Mouse (Mus musculus): ENCODE data around the gene Qk. TPM values are rescaled to one million over a fixed set of nuclear protein-coding genes. Genes with fewer than 3 reads are reported as not detected.

Gene Qk
- polyA plus RNA-seq, 1 experiment = 326 TPM

DNA sequence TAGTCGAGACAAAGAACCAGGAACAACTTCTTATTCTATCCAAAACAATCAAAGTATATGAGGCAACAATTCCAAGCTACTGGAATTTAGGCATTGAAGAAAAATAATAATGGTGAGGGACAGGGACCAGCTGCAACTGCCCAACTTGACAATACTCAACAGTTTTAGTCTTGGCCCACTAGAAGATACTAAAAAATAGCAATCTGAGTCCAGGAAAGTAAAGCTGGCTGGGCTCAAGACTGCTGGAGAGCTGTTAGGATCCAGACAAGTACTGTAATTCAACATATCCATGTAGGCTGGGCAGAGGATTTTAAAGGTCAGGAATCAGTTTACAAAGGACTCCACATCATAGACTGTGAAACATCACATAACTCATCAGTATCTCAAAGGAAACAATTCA lies 79.6 kb downstream of the Qk start:
- no peak overlapping the region for H3K27ac ChIP-seq (replicated peaks; ENCODE audit: low read depth, low read length)
- H3K4me3 ChIP-seq (ENCODE audit: insufficient read depth, low read depth, low read length) = no peak overlapping the region
- peaks cover 6% of the 10 kb centered on the region; the same call in 1 of the 2 replicates for H3K4me1 ChIP-seq (ENCODE audit: control insufficient read depth, insufficient read depth, insufficient read length, low read length)

DNA sequence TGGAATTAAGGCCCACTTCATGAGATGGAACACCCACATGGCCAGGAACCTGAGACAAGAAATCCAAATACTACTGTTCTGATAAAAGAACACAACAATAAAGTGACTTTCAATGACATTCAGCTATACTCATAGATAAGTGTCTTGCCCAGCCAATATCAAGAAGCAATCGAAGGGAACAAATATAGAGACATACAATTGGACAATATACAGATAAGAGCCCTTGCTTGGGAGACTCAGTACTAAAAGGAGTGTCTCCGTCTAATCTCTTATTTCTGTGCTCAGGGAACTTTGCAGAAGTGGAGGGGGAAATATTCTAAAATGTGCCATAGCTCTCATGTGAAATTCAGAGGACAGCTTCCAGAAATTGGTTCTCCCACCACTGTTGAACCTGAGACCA lies 83.1 kb downstream of the Qk start:
- H3K4me3 ChIP-seq (ENCODE audit: insufficient read depth, low read depth, low read length) = no peak overlapping the region
- no peak overlapping the region for H3K27ac ChIP-seq (replicated peaks; ENCODE audit: low read depth, low read length)
- H3K4me1 ChIP-seq (ENCODE audit: control insufficient read depth, insufficient read depth, insufficient read length, low read length) = peaks cover 13% of the 10 kb centered on the region

DNA sequence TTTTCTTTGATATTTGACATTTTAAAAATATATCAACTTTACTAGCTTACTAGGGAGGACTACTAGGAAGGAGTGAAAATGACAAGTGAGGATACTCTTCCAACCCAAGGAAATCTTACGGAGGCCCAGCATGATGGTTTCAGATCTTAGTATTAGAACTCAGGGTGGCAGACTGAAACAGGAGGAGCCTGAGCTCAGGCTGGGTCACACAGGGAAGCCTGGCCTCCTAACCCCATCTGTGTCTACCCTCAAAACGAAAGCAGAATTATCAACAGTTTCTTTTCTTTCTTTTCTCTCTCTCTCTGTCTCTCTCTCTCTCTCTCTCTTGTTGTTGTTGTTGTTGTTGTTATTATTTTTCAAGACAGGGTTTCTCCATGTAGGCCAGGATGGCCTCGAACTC lies 87.2 kb downstream of the Qk start:
- H3K27ac ChIP-seq (replicated peaks; ENCODE audit: low read depth, low read length) = no peak overlapping the region; the same call in 1 of the 2 replicates
- H3K4me3 ChIP-seq (ENCODE audit: insufficient read depth, low read depth, low read length) = no peak overlapping the region

DNA sequence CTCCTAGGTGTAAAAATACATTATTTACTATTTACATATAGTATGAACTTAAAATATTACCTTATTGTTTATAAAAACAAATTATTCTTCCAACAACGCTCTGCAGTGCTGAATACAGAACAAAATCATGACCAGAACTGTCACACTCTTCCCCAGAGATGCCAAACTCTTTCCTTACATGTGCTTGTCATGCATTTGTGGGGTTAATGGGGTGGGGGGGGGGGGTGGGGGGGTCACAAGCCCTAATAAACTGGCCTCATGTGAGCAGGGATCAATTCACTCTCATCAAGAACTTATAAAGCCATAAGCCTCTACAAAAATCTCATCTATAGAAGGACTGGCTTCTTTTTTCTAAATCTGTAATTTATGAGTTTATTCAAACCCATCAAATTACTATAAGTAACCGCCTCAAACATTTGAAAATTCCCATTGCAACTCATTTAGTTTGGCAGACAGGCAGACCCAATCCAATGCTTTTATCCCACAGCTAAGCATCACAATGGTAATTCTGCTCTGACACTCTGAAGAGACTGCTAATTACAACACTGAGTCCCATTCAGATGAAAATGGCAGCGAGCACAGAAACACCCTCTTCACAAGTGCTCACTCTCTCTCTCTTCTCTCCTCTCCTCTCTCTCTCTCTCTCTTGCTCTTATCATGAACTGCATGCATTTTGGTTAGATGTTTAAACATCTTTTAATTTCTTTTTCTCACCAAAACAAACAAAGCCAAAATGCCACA lies 91.7 kb downstream of the Qk start:
- Histone ChIP-seq H3K4me3 (ENCODE audit: insufficient read depth, low read depth, low read length) (no peak overlapping the region), H3K27ac (replicated peaks; ENCODE audit: low read depth, low read length) (no peak overlapping the region; the same call in 1 of the 2 replicates), H3K4me1 (ENCODE audit: control insufficient read depth, insufficient read depth, insufficient read length, low read length) (peaks cover 19% of the 10 kb centered on the region)

More for the DNA sequence above, 87.2 kb downstream of the Qk start:
- H3K4me1 ChIP-seq (ENCODE audit: control insufficient read depth, insufficient read depth, insufficient read length, low read length) = peaks cover 17% of the 10 kb centered on the region

DNA sequence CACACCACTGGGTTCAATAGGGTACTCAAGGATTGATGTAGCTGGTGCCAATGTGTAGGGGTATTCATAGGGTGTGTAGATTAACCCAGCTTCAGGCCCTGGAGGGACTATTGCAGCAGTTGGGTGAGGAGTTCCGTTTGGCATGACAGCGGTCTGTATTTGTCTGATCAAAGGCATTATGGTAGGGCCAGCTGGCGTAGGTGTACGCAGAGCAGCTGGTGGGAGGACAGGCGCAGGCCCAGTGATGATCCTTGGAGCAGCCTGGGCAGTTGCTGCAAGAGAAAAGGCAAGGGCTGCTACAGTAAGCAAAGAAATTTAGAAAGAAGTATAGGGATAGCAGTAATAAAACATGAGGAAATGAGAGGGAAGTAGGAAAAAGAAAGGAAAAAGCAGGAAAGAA lies 103.5 kb downstream of the Qk start:
- no peak overlapping the region for H3K4me3 ChIP-seq (ENCODE audit: insufficient read depth, low read depth, low read length)
- peaks cover 3% of the 10 kb centered on the region; the same call in 1 of the 2 replicates for H3K4me1 ChIP-seq (ENCODE audit: control insufficient read depth, insufficient read depth, insufficient read length, low read length)
- no peak overlapping the region for H3K27ac ChIP-seq (replicated peaks; ENCODE audit: low read depth, low read length)

DNA sequence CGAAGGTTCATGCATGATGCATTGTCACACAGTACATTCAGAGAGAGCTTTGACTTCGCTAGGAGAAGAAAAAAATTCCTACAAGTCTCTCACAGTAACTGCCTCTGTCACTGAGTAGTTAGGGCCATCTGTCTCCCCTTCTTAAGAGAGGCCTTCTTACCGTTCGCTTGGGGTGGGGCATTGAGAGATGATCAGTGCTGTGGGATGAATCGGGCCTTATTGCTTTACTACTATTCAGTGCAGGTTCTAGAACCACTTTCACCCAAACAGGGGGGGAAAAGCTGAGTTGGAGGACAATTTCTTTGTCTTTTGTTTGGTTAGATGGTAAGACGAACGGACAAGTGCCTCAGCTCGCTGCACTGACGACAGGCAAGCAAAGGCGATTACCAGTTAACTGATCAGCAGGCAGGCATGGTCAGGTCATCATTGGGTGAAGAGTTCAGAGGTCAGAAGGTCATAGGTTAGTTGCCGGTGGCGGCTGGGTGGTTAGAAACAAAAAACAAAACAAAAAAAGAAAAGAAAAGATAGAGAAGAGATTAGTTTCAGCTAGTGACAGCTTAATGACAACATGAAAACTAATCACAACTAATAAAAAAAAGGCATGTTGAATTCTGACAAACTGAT lies 110.4 kb downstream of the Qk start:
- Histone ChIP-seq H3K4me1 (ENCODE audit: control insufficient read depth, insufficient read depth, insufficient read length, low read length) (peaks cover 2% of the 10 kb centered on the region; the same call in 1 of the 2 replicates), H3K27ac (replicated peaks; ENCODE audit: low read depth, low read length) (peak overlapping the region; percentile 27; the same call in 1 of the 2 replicates), H3K4me3 (ENCODE audit: insufficient read depth, low read depth, low read length) (no peak overlapping the region)

DNA sequence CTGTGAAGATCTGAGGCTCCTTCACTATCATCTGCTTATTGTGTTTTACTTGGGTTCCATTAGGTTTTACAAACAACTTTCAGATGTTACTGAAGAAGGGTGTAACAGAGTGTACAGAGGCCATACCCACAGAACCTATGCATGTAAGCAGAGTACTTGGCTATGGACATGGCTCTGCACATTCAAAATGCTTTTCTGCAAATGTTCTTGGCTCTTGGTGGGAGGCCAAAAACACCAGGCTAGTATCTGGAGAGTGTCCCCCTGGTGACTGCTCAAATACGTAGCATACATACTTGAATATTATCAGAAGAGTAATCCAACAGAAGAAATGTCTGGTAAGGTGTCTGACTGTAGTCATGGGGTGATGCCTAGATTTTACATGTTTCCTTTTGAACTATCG lies 121.0 kb downstream of the Qk start:
- no peaks in the 10 kb centered on the region for H3K4me1 ChIP-seq (ENCODE audit: control insufficient read depth, insufficient read depth, insufficient read length, low read length)
- H3K27ac ChIP-seq (replicated peaks; ENCODE audit: low read depth, low read length) = no peak overlapping the region

DNA sequence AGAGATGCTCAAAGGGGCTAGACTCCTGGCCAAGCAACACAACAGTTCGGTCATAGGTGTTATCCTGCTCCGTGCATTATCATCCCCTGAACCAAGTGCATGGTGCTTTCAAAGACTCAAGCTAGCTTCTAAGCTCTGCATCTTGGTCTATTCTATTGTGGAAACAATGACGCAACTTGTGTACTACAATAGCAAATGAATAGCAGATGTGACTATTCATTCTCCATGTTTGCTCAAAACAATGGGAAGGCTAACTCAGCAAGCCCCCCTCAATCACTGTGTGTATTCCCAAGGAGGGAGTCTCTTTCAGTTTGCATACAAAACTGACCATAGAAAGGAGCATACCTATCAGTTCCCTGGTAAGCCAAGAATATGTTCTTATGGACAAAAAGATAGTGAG lies 121.4 kb downstream of the Qk start:
- no peaks in the 10 kb centered on the region for H3K4me1 ChIP-seq (ENCODE audit: control insufficient read depth, insufficient read depth, insufficient read length, low read length)
- no peak overlapping the region for H3K27ac ChIP-seq (replicated peaks; ENCODE audit: low read depth, low read length)
- no peak overlapping the region for H3K4me3 ChIP-seq (ENCODE audit: insufficient read depth, low read depth, low read length)

More for the DNA sequence above, 121.0 kb downstream of the Qk start:
- H3K4me3 ChIP-seq (ENCODE audit: insufficient read depth, low read depth, low read length) = no peak overlapping the region

DNA sequence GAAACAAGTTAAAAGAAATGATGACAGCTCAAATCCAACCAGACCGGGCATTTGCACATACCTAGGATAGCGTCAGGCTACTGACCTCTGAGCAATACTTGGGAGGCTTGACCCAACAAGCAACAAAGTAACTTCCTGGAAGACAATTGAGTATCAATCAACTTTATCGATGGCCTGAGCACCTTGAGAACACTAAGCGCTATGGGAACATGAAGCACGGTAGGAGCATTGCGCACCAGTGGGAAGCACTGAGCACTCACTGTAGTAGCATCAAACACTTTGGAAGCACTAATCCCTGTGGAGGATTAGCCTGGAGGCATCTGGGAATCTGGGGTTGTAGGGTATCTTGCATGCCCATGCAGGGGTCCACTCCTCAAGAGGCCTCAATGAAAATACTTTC lies 124.0 kb downstream of the Qk start:
- H3K4me1 ChIP-seq (ENCODE audit: control insufficient read depth, insufficient read depth, insufficient read length, low read length) = no peaks in the 10 kb centered on the region

DNA sequence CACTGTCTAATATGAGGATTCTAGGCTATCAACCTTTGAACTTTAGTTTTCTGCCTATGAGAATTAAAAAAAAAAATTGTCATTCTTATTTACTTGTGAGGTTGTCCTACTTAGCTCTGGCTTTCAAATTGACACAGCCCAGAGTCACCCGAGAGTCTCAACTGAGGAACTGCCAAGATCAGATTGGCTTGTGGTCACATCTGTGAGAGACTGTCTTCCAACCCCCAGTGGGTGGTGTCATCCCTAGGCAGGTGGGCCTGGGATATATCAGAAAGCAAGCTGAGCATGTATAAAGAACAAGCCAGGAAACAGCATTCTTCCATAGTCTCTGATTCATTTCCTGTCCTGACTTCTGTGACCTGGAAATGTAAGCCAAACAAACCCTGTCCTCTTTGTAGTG lies 128.8 kb downstream of the Qk start:
- H3K4me3 ChIP-seq (ENCODE audit: insufficient read depth, low read depth, low read length) = no peak overlapping the region
- H3K27ac ChIP-seq (replicated peaks; ENCODE audit: low read depth, low read length) = no peak overlapping the region
- H3K4me1 ChIP-seq (ENCODE audit: control insufficient read depth, insufficient read depth, insufficient read length, low read length) = no peaks in the 10 kb centered on the region

More for the DNA sequence above, 124.0 kb downstream of the Qk start:
- Histone ChIP-seq H3K4me3 (ENCODE audit: insufficient read depth, low read depth, low read length) (no peak overlapping the region), H3K27ac (replicated peaks; ENCODE audit: low read depth, low read length) (no peak overlapping the region)

DNA sequence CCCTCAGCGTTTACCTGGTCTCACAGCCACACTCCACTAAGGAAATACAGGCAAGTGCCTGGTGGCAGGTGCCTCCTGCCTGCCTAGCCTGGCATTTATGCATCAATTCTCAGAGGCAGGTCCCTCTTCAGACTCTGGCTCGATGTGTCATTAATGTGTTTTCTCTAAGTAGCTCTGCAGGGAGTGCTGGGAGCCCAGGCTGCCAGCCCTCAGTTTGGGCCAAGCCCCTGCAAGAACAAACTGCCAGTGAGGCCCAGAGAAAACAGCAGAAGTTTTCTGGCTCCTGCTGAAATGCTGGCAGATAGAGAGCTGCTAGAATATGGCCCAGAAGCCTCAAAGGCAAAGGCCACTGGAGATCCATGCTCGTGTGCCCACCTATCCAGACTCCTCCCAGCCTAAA lies 131.2 kb downstream of the Qk start:
- Histone ChIP-seq H3K27ac (replicated peaks; ENCODE audit: low read depth, low read length) (no peak overlapping the region), H3K4me3 (ENCODE audit: insufficient read depth, low read depth, low read length) (no peak overlapping the region), H3K4me1 (ENCODE audit: control insufficient read depth, insufficient read depth, insufficient read length, low read length) (no peaks in the 10 kb centered on the region)

DNA sequence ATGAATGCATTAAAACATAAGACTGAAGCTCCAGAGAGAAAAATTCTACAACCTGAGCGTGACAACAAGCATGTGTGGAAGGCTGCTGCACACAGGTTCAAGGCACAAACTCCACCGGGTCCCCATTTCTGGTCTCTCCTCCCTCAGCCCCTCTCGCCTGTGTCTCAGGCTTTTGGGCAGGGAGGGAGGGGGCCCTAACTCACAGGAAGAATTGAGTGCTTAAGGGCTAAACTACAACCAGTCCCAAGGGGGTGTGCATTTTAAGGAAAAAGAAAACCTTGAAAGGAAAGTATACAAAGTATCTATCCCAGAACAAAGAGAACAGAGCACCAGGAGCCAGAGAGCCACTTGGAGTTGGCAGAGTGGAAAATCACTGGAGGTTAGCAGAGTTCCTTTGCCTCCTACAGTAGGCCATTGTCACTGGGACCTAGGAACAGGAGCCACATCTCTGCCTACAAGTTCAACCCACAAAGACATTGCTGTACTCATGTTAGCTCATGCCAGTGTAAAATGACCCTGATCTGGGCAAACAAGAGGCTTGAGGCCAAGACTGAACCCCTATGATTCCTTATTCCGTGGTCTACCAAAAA lies 132.1 kb downstream of the Qk start:
- H3K4me3 ChIP-seq (ENCODE audit: insufficient read depth, low read depth, low read length) = no peak overlapping the region
- H3K27ac ChIP-seq (replicated peaks; ENCODE audit: low read depth, low read length) = no peak overlapping the region
- H3K4me1 ChIP-seq (ENCODE audit: control insufficient read depth, insufficient read depth, insufficient read length, low read length) = no peaks in the 10 kb centered on the region

DNA sequence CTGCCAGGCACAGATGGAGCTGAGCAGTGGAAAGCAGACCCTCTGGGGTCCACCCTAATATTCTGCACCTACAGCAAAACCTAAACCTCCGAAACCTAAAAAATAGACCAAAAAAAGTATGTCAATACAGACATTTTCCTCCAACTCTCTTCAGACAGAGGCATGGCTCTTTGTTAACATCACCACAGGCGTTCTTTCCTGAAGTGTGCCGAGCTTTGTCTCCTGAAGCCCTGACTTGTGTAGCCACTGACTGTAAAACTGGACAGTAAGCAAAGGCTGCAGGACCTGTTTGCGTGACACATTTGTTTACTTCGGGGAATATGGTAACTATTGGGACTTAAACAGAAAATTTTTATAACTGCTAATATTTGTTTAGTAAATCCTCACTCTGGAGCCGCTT lies 137.9 kb downstream of the Qk start:
- H3K27ac ChIP-seq (replicated peaks; ENCODE audit: low read depth, low read length) = no peak overlapping the region
- no peak overlapping the region for H3K4me3 ChIP-seq (ENCODE audit: insufficient read depth, low read depth, low read length)
- no peaks in the 10 kb centered on the region for H3K4me1 ChIP-seq (ENCODE audit: control insufficient read depth, insufficient read depth, insufficient read length, low read length)

DNA sequence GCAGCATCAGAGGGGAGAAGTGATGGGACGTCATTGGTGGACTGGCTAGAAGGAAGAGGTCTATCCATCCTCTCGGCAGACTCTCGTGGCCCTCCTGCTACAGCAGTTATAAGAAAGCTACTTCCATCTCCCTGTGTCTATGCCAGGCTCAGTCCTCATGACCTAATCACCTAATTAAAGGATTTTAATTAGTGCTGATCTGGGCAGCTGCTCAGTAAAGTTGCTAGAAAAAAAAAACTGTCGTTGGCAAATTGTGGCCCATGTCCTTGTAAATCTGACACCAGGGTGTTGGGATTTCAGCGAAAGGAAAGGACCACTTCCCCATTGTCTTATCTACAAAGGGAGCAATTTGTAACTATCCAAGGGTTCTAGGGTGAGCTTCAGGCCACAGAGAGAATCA lies 142.6 kb downstream of the Qk start:
- Histone ChIP-seq H3K4me1 (ENCODE audit: control insufficient read depth, insufficient read depth, insufficient read length, low read length) (no peaks in the 10 kb centered on the region), H3K27ac (replicated peaks; ENCODE audit: low read depth, low read length) (no peak overlapping the region), H3K4me3 (ENCODE audit: insufficient read depth, low read depth, low read length) (no peak overlapping the region)

DNA sequence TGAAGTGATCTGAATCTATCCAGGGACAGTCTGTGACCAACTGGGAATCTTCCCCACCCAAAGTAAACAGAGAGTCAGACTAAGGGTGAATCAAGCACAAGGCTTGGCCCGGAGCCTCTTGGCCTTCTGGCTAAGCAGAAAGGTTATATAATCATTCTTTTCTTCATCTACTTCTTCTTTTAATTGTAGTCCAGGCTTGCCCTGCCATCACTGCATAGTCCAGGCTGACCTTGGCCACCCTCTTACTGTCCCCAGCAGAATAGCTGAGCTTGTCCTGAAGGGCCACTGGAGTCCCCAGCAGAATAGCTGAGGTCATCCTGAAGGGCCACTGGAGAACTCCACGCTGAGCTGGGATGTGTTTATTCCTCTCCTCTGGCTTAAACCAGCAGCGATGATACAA lies 158.4 kb downstream of the Qk start:
- H3K4me1 ChIP-seq (ENCODE audit: control insufficient read depth, insufficient read depth, insufficient read length, low read length) = 0 out of 2 replicates have a peak, but pooled peaks cover 2% of the 10 kb centered on the region
- no peak overlapping the region for H3K4me3 ChIP-seq (ENCODE audit: insufficient read depth, low read depth, low read length)
- H3K27ac ChIP-seq (replicated peaks; ENCODE audit: low read depth, low read length) = no peak overlapping the region

DNA sequence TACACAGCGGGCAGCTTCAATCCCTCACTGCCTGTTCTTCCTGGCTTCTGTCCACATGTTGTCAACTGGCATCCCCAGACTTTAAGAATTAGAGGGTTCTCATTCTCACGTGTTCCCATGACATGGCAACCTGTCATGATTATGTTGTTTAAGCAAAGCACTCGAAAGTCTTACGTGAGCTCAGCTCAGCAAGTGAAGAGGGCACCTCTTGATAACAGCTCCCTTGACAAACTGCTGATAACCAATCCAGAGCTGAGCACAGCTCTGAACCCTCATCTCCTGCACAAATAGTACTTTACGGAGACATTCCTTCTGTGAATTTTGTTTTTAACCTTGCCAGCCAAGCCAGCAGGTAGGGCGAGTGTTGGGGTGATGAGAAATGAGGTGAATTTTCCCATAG lies 159.2 kb downstream of the Qk start:
- Histone ChIP-seq H3K4me3 (ENCODE audit: insufficient read depth, low read depth, low read length) (no peak overlapping the region), H3K4me1 (ENCODE audit: control insufficient read depth, insufficient read depth, insufficient read length, low read length) (0 out of 2 replicates have a peak, but pooled peaks cover 2% of the 10 kb centered on the region), H3K27ac (replicated peaks; ENCODE audit: low read depth, low read length) (no peak overlapping the region)

Measured in brown adipose tissue, adult 24 weeks (tissue).